Mouse (Mus musculus): ENCODE results near the gene March5.
"Not testable (repeated sequence)": the region's sequence is repeated elsewhere in the genome, so short reads cannot be mapped to it uniquely, and the experiment has no call there.

March5 gene

DNA sequence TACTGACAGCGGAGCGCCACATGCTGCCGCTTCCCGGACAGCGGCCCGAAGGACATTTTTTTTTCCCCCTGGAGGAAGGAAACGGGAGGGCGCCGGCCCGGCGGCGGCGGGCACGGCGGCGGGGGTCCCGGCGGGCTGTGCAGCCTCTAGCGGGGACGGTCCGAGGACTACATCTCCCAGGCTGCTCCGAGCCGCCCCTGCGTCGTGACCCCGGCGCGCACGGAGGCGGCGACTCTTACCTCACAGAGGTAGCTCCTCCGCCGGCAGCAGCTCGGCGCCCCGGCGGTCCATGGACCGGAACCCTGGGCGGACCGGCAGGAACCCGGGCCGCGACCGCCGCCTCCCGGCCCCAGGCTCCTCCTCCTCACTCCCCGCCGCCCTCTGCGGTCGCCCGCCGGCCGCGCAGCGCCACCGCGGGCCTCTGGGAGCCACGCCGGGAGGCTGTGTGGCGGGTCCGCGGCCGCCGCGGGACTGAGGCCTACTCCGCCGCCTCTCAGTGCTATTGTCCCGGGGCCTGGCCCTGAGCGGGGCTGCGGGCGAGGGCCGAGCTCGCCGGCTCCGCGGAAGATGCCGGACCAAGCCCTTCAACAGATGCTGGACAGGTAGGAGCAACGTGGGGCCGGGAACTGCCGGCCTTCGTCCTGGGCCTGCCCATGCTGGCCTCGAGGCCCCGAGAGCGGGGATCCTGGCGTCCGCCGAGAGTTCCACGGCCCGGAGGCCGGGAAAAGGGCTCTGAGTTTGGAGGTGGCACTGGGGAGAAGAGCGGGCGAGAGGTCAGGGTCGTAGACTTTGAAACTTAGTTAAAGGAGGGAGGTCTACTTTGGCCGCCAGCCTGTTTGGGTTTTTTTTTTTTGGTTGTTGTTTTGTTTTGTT is at the start of gene March5:
March5 (plus strand) TSS at position 241 of the 873 bp plus-strand sequence.
- DNase-seq (ENCODE audit: low read depth, low spot score), result peak; percentile 87

DNA sequence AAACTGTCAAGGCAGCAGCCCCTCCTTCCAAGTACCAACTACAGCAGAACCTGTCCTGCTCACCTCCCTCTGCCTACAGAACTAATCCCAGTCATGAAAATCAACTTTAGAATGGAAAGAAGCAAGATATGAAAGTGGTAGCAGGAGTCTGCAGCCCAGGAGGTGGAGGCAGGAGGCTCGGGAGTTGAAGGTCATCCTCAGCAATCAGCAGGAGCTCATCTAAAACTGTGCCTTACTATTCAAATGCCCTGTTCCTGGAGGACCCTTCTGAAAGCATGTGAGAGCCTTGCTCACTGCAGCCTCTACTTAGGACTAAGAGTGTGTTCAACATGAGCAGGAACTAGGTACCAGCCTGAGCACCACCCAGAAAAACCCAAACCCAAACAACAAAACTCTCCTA is 35.2 kb upstream of the March5 start:
- DNase-seq (ENCODE audit: low read depth, low spot score), result no peak

DNA sequence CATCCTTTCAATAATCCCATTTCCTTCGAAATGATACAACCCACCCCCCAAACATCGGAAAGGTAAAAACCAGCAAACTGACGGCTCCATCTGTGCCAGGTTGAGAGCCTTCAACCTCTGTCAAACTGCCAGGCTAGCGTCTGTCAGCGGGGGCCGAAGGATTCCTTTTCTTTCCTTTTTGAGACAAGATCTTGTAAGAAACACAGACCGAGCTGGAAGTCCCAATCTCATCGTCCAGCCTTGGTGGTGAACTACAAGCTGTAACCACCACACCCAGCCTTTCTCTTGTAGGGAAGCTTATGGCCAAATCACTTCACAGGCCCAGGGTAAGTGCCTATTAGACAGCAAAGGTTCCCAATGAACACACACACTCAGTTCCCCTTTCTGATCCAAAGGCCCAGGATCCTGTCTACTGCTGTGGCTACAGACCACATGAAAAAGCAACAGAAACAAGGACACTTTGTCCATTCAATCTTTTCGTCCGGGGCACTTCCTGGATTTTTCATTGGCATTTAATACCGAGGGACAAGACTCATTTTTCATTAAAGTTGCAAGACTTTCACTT is 34.7 kb upstream of the March5 start:
- no peak for DNase-seq (ENCODE audit: low read depth, low spot score)

DNA sequence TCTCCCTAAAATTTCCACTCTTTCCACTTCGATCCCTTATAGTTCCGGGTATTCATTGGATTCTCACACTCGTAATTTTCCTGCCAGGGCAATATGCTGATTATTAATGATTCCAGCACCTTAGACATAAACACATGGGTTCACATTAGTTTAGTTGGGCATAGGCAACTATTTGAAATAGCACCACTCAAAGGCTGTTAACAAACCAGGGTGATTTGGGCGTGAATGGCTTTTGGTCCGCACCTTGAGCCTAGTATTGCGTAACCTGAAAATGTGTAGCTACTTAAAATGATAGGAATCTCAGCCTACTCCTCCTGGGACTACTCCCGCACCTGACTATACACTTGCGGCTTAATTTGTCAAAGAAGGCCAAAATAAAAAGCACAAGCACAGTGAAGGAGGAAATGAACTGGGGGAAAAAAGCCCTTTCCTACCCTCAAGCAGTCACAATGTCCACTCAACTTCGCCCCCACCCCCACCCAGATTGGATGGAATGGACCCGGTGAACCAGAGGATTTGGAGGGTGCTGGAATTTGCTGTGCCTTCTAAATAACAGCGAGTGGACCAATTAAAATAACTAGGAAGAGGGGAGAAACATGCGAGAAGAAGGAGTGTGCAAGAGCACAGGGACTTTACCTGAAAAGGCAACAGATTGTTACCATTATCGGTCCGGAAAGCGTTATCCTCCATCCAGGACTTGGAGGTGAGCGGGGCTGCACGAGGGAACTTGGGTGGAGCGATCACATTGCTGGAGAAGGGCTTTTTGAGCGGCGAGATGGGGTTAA is 33.8 kb upstream of the March5 start:
- DNase-seq (ENCODE audit: low read depth, low spot score), result no peak

DNA sequence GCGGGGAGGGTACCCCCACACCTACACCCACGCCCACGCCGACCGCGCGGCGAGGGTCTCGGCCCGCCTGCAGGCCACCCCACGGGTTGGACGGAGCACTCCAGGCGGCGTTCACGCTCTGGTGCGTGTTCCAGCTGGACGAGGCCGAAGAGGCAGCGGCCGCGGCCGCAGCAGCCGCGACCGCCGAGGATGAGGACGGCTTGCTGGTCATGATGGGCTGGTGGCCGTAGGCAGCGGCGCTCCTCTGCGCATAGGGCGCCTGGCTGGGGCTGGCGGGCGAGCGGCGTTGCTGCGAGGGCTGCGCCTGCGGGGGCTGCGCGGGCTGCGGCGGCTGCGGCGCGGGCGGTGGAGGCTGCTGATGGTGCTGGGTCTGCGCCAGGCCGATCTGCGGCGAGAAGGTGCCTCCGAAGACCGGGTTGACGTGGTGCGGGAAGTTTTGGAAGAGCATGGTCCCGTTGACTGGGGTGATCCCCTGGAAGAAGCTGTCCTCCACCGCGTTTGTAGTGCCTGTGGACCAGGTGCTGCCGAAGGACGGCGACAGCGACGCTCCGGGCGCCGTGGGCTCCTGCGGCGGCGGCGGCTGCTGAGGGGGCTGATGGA is 33.1 kb upstream of the March5 start:
- DNase-seq (ENCODE audit: low read depth, low spot score), result peak; percentile 39

- peak; percentile 59 for DNase-seq (ENCODE audit: low read depth, low spot score)
Observed at GRCm38 (mm10) chr19:37174716-37175435, 32.5 kb upstream of the March5 start.

GRCm38 (mm10) chr19:37175436-37175805 is 31.9 kb upstream of the March5 start:
- no peak for DNase-seq (ENCODE audit: low read depth, low spot score)

DNA sequence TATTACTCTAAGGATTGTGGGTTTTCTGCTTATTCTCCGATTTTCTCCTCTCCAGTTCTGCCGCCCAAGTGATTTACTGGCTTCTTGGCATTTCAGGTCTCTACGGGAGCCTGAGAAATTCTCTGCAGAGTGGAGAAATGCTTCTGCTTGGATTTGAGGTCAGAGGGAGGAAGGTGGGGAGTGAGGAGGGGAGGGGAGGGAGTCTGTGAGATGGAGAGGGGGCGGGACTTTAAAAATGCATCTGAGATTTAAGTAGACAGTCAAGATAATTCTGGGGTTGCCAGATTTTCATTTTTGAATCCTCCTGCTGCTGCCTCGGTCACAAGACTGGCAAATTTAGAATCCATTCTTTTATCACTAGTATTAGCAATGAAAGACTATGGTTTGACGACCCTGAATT is 31.4 kb upstream of the March5 start:
- peak; percentile 64 for DNase-seq (ENCODE audit: low read depth, low spot score)

DNA sequence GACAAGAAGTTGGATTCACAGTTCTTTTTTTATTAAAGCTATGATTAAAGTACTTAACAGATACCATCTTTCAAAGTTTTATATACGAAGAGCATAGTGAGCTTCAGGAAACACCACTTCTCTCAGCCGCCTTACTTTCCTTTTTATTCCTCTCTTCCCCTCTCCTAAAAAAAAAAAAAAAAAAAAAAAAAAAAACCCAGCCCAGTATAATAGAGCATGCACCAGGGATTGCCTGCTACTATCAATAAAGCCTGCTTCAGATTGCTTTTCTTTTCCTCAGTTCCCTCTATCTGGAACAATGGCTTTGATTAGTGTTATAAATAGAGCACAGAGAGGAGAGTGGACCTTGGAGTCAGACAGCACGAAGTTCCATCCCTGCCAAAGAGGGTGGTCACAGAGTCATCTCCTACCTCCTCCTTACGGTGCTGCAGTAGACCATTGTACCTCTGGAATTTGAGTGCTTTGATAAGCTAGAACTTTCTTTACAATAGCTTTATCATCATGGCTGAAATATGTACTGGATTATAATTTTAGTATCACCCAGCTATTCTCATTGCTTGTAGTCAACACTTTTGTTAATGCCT is 30.4 kb upstream of the March5 start:
- DNase-seq (ENCODE audit: low read depth, low spot score), result no peak

GRCm38 (mm10) chr19:37177819-37178708 is 29.3 kb upstream of the March5 start:
- DNase-seq (ENCODE audit: low read depth, low spot score), result peak; percentile 73

DNA sequence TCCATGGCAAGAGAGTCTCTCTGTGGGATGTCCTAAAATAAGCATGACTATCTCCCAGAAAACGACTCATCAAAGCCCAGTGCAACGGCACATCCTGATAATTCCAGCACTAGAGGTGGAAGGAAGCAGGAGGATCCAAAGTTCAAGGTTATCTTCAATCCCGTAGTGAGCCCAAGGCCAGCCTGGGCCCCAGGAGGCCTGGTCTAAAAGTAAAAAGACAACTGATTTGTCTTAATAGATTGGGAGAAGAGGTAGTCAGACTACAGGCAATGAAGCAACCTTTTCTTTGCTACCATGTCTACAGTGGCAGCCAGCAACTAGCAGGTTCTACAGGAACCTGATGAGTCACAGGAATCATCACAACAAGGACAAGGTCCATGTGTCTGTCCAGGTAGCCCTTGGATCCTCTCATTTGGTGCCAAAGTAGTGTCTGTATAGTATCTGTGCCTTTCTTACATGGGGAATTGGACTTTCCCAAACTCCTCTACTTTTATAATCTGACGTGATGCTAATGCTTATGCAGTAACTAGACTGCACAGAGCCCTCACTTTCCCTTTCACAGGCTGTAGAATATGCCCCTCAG is 18.9 kb upstream of the March5 start:
- DNase-seq (ENCODE audit: low read depth, low spot score), result no peak

DNA sequence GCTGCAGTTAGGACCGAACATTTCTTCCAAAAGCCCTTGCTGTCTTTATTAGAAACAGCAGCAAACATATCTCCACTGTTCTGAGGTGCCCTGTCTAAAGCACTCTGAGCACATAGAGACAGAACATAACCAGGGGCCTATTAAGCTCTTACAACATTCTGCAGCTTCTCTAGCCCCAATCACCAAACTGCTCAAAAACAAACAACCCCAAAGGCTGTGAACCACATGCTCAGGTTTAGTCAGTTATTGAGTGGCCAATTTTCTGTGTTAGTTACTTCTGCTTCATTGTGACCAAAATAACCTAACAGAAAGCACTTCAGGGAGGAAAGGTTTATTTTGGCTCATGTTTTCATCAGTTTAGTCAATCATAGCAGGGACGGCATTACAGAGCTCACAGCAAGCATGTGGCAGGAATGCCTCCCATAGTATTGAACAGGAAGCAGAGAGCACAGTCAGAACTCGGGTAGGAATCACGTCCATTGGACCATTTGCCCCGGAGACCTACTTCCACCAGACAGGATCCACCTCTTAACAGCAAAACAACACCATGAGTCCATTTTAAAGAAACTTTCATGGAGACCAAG is 14.8 kb upstream of the March5 start:
- no peak for DNase-seq (ENCODE audit: low read depth, low spot score)

GRCm38 (mm10) chr19:37198165-37198880 is 9.0 kb upstream of the March5 start:
- DNase-seq (ENCODE audit: low read depth, low spot score), result no peak

- no peak for DNase-seq (ENCODE audit: low read depth, low spot score)
Observed at GRCm38 (mm10) chr19:37199889-37200288, 7.5 kb upstream of the March5 start.

DNA sequence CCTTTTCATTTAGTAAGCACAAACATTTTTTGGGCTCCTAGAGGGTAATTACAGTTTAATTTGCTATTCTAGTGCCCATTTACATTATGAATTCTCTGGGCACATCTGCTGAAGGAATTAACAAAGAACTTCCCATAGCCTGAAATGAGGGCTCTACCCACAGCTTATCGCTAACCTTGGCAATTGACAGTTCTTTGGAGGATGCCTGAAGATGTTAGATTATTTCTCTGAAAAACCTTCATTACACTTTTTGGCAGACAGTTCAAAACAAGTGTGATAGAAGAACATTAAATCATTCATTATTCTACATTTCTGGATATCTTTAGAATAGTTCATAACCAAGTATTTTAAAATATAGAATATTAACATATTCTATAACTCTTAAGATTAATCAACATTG is 4.0 kb upstream of the March5 start:
- DNase-seq (ENCODE audit: low read depth, low spot score), result no peak

GRCm38 (mm10) chr19:37205155-37205554 is 2.2 kb upstream of the March5 start:
- DNase-seq (ENCODE audit: low read depth, low spot score), result not testable (repeated sequence)

DNA sequence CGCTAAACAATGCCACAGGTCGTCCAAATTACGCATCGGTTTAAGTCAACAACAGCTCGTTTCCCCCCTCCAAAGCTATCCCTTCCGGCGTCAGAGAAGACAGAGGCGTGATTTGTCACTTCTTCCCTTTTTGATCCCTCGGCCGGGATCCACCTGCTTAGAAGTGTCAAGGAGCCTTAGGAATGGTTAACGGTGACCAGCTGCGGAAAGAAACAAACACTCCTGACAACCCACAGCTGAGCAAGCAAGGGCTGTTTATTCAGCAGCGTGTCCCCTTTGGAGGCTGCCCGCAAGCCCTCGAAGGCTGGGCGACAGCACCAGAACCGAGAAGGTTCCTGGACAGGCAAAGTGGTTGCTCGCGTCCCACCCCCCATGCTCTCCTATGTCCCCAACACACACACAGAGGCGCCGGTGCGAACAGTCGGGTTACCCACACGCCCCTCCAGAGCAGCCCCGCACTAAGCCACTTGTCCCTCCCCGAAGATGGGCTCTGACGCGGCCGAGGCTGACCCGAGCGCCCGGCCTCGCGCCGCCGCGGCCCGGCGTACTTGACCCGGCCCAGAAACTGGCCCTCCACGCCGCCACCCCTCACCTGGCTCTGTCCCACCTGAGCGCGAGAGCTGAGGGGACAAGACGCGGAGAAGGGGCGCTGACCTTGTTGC is 571 bp upstream of the March5 start:
- DNase-seq (ENCODE audit: low read depth, low spot score), result peak; percentile 58

- DNase-seq (ENCODE audit: low read depth, low spot score), result peak; percentile 62
Observed at GRCm38 (mm10) chr19:37208176-37208755, 923 bp downstream of the March5 start, which contains the start of gene Cpeb3. Gene Cpeb3 (minus strand): TSS chr19:37208601.
